Mouse (Mus musculus): ENCODE results near the gene Phf21a.

Gene Phf21a

GRCm38 (mm10) chr2:92176292-92176691 is 83.4 kb downstream of the Phf21a start:
- DNase-seq (ENCODE audit: low spot score in 2 of 2), result no peak

DNA sequence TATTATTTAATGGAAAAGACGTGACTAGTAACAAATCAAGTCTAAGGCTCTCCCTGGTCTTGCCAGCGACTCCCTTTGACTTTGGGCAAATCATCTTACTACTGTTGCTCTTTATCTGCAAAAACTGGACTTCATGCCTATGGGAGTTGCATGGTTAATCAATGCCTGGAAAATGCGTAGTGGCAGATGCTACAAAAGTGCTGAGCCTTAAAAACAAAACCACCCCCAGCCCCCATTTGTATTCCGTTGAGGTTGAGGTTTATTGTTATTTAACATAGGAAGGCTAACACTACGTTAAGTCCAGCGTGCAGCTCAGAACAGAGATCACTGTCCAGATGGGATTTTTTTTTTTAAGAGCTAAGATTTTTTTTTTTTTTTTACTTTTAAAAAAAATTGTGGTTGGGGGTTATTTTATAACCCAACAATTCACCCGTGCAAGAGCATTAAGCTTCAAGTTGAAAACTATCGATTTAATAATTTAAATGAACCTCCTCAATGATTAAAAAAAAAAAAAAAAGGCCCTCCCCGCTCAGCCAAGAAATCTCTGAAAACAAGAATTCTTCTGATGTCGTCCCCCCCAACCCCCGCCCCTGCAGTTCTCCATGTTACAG is 89.3 kb downstream of the Phf21a start:
- DNase-seq (ENCODE audit: low spot score in 2 of 2), result no peak

- DNase-seq (ENCODE audit: low spot score in 2 of 2), result peak; percentile 69 to 70
These were observed 90.1 kb downstream of the Phf21a start for GRCm38 (mm10) chr2:92182981-92183501.

DNA sequence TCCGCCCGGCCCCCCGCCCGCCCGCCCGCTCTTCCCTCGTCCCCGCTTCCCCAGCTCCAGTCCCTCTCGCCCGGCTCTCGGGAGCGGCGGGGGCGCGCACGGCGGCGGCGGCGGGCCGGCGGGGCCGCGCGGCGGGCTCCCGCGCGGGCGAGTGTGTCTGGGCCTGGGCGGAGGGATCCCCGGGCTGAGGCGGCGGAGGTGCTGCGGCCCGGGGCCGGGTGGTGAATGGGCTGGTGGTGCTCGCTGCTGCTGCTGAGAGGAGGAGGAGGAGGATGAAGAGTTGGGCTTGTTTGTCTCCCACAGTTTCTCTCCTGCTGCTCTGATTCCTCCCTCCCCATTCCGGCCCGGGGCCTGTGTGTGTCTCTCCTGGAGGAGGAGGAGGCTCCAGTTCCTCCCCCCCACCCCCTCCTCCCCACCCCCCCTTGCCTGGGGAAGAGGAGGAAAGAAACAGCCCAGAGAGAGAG is 90.7 kb downstream of the Phf21a start:
- peak; percentile 88 to 90 for DNase-seq (ENCODE audit: low spot score in 2 of 2)

DNA sequence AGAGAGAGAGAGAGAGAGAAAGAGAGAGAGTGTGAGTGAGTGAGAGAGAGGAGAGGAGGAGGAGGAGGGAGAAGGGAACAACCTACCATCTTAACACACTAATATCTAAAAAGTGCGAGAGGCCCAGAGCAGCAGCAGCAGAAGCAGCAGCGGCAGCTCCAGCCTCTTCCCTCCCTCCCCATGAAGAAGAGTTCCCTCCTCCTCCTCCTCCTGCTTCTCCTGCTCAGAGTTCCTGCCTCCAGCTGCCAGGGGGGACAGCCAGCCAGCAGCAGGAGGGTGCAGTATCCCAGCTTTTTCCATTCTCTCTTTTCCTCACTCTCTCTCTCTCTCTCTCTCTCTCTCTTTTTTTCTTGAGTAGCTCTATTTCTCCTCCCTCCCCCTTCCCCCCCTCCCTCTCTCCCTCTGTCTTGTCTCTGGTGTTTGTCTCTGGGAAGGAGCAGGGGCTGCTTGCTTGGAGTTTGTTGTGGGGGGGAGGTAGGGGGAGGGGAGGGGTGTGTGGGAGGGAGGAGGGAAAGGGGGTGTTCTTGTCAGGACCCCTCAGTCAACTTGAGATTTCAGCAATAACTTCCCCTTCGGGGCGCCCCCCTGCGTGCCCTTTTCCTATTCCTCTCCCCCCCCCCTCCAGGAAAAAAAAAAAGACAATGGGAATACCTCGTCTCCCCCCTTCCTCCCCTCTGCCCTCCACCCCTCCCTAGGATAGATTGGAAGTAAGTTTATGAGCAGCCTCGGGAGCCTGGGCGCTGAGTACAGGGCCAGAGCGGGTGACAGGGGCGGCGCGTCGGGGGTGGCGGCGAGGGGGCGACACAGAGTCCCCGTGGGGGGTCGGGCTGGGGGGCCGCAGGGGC is 91.4 kb downstream of the Phf21a start:
- DNase-seq (ENCODE audit: low spot score in 2 of 2), result peak; percentile 27 to 40

DNA sequence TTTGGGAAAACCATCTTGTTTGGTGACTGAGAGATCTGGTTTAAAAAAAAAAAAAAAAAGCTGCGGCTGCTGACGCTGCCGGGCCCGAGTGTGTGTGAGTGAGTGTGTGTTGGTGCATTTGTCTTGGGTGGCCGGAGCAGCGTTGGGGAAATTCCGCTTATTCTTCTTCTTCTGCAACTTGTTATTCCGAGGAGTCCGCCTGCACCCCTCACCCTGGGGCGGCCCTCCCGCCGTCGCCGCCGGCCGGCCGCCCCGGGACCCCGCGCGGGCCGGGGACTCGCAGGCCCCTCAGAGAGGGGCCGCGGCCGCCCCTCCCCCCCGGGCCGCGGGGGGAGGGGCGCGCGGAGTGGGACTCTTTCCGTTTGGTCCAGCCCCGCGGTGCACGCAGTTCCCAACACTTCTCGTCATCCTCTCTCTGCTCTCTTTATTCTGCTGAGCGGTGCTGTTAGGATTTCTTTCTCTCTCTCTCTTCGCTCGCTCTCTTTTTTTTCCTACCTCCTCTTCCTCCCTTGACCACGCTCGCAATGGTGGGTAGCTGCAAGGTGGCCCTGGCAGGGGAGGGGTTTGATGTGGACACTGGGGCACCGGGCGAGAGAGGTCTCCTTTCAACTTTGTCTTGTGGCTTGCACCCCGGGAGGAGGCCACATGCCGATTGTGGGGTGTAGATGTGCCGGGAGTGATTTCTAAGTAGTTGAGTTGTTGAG is 92.3 kb downstream of the Phf21a start:
- peak; percentile 31 to 54 for DNase-seq (ENCODE audit: low spot score in 2 of 2)

GRCm38 (mm10) chr2:92185766-92186450 is 93.0 kb downstream of the Phf21a start:
- DNase-seq (ENCODE audit: low spot score in 2 of 2), result no peak

- no peak for DNase-seq (ENCODE audit: low spot score in 2 of 2)
These were observed 94.1 kb downstream of the Phf21a start for GRCm38 (mm10) chr2:92187061-92187460.

GRCm38 (mm10) chr2:92188744-92189143 is 95.8 kb downstream of the Phf21a start:
- no peak for DNase-seq (ENCODE audit: low spot score in 2 of 2)

- no peak for DNase-seq (ENCODE audit: low spot score in 2 of 2)
These were observed 98.0 kb downstream of the Phf21a start for GRCm38 (mm10) chr2:92190960-92191359.

- peak in 1 of 2 experiments; percentile 15 for DNase-seq (ENCODE audit: low spot score in 2 of 2)
These were observed 99.1 kb downstream of the Phf21a start for GRCm38 (mm10) chr2:92191826-92192581.

DNA sequence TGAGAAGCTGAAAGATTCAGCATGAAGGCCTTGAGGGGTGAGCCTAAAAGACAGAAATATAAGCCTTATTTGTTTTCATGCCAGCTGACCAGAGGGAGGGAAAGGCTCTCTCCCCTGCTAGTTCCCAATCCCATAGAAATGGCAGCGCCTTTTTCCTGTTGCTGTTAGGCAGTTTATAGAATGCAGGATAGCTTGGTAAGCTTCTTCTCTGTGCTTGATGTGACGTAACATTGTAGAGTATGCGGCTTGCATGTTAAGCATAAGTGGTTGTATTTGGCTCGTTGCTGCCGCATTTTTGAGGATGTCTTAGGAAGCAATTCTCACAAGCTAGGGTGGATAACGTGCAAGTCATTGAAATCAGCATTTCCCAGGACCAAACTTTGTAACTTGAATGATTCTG is 105.2 kb downstream of the Phf21a start:
- no peak for DNase-seq (ENCODE audit: low spot score in 2 of 2)

GRCm38 (mm10) chr2:92198747-92199146 is 105.8 kb downstream of the Phf21a start:
- no peak for DNase-seq (ENCODE audit: low spot score in 2 of 2)

DNA sequence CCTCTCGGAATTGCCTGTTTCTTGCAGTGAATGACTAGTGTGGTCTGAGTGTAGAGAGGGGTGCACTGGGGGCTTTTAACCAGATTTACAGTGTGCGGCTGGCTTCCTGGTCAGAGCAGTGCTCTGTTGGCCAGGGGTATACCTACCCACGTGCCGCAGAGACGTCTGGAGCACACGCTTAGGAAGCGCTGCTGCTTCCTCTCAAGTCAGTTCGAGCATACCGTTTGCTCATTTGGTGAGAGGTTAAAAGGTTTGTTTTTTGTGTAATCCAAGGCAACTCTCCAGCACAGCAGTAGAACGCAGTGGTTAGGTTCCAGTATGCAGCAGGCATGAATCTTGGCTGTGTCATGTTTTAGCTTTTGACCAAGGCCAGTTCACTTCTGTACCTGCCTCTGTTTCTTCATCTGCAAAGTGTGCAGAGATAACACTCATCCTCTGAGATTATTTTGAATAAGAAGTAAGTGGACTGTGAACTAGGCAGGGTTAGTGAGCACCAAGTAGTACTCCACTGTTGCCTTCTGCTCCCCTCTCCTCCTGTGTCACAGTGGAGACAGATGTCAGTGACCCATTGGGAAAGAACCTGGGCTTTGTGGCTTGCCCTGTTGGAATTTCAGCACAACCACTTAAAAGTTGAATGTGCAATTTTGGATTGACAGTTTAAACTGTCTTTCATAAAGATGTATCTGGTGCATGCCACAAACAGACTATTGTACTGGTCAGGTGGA is 106.8 kb downstream of the Phf21a start:
- DNase-seq (ENCODE audit: low spot score in 2 of 2), result no peak

GRCm38 (mm10) chr2:92202319-92203040 is 109.6 kb downstream of the Phf21a start:
- no peak for DNase-seq (ENCODE audit: low spot score in 2 of 2)

DNA sequence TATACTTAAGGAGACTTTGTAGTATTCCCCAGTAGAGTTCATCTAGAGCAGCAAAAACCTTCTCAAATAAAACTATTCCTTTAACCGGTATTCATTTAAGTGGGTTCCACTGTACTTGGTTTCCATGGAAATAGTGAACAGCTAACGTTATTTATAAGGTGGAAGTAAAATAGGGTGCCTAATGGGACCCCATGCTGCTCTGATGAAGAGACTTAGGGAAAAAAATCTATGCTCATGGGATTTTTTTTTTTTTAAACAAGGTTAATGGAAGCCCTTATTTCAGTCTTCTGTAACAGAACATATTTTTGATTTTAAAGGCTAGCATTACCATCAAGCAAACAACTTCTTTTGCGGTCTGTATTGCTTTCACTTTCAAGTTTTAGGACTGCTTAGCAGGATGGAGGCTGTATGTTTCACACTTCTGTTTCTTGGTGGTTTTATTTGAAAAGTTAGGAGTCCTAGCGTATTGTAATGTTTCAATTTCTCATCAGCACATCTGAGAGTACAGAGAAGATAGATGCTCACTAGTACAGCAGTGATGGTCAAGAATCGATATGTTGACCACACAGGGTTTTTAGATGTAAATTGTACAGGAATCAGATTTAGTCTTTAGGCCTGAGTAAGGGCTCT is 112.2 kb downstream of the Phf21a start:
- no peak for DNase-seq (ENCODE audit: low spot score in 2 of 2)

DNA sequence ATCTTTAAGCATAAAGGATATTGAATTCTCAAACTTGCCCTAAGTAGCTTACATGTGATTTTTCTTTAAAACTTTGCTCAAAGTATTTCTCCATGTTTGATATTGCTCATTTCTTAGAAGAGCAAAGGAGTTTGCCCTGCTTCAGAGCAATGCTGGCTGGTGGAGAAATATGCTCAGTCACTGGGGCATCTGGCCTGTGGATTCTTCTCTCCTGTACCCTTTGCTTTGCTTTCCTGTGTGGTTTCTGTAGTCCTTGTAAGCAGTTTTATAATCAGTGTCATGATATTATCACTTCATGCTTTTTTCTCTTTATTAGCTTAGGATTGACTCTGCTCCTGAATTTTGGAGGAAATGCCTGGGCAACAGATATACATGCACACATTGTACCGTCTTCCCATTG is 117.5 kb downstream of the Phf21a start:
- DNase-seq (ENCODE audit: low spot score in 2 of 2), result no peak

DNA sequence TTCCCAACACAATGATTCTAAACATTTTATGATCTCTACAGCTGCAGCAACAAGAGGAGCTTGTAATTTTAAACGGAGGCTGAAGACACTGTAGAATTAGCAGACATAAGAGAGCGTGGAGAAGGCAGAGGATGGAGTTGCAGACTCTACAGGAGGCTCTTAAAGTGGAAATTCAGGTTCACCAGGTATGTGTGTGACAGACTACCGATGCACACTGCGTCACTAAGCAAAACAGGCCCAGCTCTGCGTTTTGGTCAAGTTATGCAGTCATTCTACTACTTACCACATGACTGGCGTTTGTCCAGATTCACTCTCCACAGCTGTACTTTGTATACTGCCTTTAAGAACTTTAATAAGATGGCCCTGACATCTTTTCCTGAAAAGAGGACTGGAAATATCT is 128.5 kb downstream of the Phf21a start:
- no peak for DNase-seq (ENCODE audit: low spot score in 2 of 2)

- no peak for DNase-seq (ENCODE audit: low spot score in 2 of 2)
These were observed 132.7 kb downstream of the Phf21a start for GRCm38 (mm10) chr2:92225592-92225991.

All from urinary bladder, adult 18-20 months (tissue).